Mouse (Mus musculus) olfactory bulb, adult 2 months (tissue): ENCODE data around the gene Zc3h10.

Source experiments
- CTCF ChIP-seq: fragments of 200-500 bp; IDR thresholded peaks from 2 replicates; pipeline ENCODE4 v1.5.1; 2012; ENCODE audit warnings: low read depth, mild to moderate bottlenecking, low read length, moderate library complexity; ENCODE audit not compliant: insufficient read depth
- POLR2A ChIP-seq: fragments of 200-500 bp; IDR thresholded peaks from 2 replicates; pipeline ENCODE4 v1.6.1; 2012; ENCODE audit warnings: mild to moderate bottlenecking, low read depth, low read length, moderate library complexity; ENCODE audit not compliant: insufficient read depth

GRCm38 (mm10) chr10:128504012-128504411, 43.6 kb downstream of the Zc3h10 start:
- no peak for TF ChIP-seq POLR2A
- TF ChIP-seq CTCF = no peak
